Mouse (Mus musculus) brain, adult 2 months (tissue): Measurements from ENCODE around the gene Atf5.
A peak's percentile ranks its signal among the peaks of the same experiment; 100 is the strongest.

Source experiments
- DNase-seq: peaks from one replicate; pipeline ENCODE4 v3.0.0; 2011; ENCODE audit warnings: low read depth, low spot score

The Atf5 gene

GRCm38 (mm10) chr7:44850146-44850545 lies 33.7 kb upstream of the Atf5 start:
- DNase-seq = peak; percentile 83

GRCm38 (mm10) chr7:44849416-44850111 lies 33.1 kb upstream of the Atf5 start:
- peak; percentile 98 for DNase-seq

- DNase-seq = peak; percentile 100
Measured at GRCm38 (mm10) chr7:44848561-44849415, 32.3 kb upstream of the Atf5 start, which contains the start of the genes Akt1s1 and Tbc1d17. Gene Akt1s1 (plus strand): TSS chr7:44848991. Gene Tbc1d17 (minus strand): TSS chr7:44849079.

- DNase-seq = no peak
Measured at GRCm38 (mm10) chr7:44847772-44848171, 31.3 kb upstream of the Atf5 start.

GRCm38 (mm10) chr7:44846804-44847203 lies 30.3 kb upstream of the Atf5 start:
- no peak for DNase-seq

- no peak for DNase-seq
Measured at GRCm38 (mm10) chr7:44845006-44845405, 28.5 kb upstream of the Atf5 start.

GRCm38 (mm10) chr7:44841825-44842463 lies 25.5 kb upstream of the Atf5 start:
- DNase-seq = no peak

GRCm38 (mm10) chr7:44840426-44840825 lies 24.0 kb upstream of the Atf5 start:
- no peak for DNase-seq

- peak; percentile 73 for DNase-seq
Measured at GRCm38 (mm10) chr7:44839491-44840191, 23.2 kb upstream of the Atf5 start.

GRCm38 (mm10) chr7:44839171-44839490 lies 22.7 kb upstream of the Atf5 start:
- DNase-seq = no peak

GRCm38 (mm10) chr7:44838073-44838472 lies 21.6 kb upstream of the Atf5 start:
- DNase-seq = no peak

GRCm38 (mm10) chr7:44836423-44837053 lies 20.1 kb upstream of the Atf5 start:
- DNase-seq = no peak

- DNase-seq = no peak
Measured at GRCm38 (mm10) chr7:44836016-44836404, 19.6 kb upstream of the Atf5 start.

GRCm38 (mm10) chr7:44835373-44836015 lies 19.0 kb upstream of the Atf5 start:
- DNase-seq = no peak

- no peak for DNase-seq
Measured at GRCm38 (mm10) chr7:44832763-44833162, 16.3 kb upstream of the Atf5 start.

- DNase-seq = no peak
Measured at GRCm38 (mm10) chr7:44828706-44829105, 12.2 kb upstream of the Atf5 start.

- peak; percentile 1 for DNase-seq
Measured at GRCm38 (mm10) chr7:44826771-44827170, 10.3 kb upstream of the Atf5 start.

- DNase-seq = peak; percentile 91
Measured at GRCm38 (mm10) chr7:44824872-44825271, 8.4 kb upstream of the Atf5 start.

GRCm38 (mm10) chr7:44823409-44823808 lies 7.0 kb upstream of the Atf5 start:
- DNase-seq = peak; percentile 24

GRCm38 (mm10) chr7:44821666-44822448 lies 5.4 kb upstream of the Atf5 start:
- DNase-seq = no peak
